Mouse (Mus musculus): ENCODE data around the gene Hacl1.
A peak's percentile ranks its signal among the peaks of the same experiment; 100 is the strongest.

Hacl1 gene

DNA sequence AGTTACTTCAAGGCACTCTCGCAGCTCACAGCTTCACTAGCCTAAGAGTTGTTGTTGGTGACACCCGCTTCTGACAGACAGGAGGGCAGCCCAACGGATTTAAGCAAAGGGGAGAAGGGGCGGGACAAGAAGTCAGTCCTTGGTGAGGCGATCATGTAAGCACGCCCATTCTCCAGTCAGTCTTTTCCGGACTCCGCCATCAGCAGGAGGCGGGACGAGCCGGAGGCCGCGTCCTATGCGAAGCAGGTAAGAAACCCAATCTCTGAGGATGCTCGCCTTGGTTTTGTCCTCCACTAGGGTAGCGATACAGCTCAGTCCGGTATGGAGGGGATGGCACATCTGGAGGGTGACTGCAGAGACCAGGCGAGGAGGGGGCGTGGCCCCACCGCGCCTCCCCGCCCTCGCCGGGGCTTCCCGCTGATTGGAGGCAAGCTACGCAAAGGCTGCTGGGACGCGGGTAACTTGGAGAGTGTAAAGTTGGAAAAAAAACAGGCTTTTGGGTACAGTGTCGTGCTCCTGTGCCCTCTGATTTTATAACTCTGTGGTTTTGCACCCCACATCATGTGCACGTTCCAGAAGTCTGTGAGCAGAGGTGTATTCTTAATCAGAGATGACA, at the start of gene Hacl1, which contains the start of gene Btd:
TSS of gene Hacl1 (minus strand) at position 397 of the 616 bp plus-strand sequence.
TSS of gene Btd (plus strand) at position 139 of the 616 bp plus-strand sequence.
- DNase-seq (ENCODE audit: low spot score in 2 of 2): peak; percentile 90 to 94

DNA sequence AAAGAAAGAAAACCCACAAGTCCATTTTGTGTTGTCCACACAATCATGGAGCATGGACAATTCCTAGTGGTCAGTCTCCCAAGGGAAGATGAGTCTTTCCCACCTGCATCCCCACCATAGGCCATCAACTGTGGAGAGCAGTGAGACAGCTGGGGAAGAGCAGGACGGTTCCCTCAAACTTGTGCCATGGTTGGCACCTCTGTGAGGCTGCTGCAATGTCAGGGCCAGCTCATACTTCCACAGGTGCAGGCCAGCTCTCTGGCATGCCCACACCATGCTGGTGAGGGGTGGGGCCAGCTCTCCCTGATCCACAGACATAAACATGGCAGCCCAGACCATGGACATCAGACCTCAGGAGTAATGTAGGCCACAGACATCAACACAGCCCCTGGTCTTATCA, 45.1 kb upstream of the Hacl1 start:
- DNase-seq (ENCODE audit: low spot score in 2 of 2): no peak

DNA sequence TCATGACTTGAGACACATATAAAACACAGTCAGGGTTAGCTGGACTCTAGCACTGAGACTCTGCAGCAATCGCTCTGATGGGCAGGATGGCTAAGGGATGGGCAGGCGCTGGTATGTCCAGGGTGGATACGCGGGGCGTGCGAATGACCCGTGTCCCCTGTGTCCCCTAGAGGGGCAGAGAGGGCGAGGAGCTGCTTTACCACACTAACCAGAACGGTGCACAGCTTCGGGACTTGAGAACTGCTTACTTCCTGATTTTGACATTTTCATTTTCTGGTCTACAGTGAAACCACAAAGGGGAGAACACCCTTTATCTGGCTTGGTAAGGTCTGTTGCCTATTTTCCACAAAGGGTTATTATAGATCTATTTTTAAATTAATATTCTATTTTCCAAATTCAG, 44.6 kb upstream of the Hacl1 start:
- peak in 1 of 2 experiments; percentile 23 for DNase-seq (ENCODE audit: low spot score in 2 of 2)

DNA sequence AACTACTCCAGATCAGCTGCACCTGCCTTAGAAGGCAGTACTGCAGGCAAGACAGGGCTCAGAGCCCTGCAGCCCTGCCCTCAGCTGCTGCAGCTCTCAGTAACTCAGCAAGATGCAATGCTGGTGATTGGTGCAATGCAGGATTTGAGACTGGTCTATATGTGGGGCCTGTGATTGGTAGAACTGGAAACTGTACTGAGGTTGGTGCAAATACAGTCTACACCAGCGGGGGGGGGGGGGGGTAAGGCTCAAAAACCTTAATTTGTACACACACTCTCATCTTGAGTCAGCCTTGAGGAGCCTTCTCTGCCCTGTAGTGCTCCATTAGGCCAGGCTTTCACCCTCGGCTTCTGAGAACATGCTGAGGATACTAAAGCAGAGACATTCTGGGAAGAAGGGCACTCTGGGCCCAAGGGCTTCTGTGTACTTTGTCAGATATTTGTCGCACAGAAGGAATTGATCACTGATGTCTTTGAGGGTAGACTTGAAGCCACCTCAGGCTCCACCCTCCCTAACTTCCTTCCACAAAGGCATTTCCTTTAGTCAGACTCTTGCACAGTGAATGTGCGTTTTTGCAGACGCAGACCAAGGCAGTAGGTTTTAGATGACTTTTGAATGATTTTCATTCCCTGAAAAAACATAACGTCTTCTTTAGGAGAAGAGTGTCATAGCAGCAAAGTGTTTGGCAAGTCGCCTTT, 43.4 kb upstream of the Hacl1 start:
- DNase-seq (ENCODE audit: low spot score in 2 of 2): peak in 1 of 2 experiments; percentile 11

DNA sequence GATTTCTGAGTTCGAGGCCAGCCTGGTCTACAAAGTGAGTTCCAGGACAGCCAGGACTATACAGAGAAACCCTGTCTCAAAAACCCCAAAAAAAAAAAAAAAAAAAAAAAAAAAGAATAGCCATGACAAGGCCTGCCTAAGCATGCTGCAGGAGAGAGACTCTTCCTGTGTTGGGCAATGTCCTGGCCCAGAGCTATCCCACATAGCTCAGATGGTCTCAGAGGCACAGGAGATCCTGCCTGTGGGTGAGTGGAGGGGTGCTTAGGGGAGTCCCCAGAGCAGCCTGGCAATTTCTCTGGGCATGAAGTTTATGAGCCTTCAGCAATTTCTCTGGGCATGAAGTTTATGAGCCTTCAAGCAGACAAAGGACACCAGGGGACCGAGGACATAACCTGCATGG, 42.5 kb upstream of the Hacl1 start:
- peak in 1 of 2 experiments; percentile 10 for DNase-seq (ENCODE audit: low spot score in 2 of 2)

DNA sequence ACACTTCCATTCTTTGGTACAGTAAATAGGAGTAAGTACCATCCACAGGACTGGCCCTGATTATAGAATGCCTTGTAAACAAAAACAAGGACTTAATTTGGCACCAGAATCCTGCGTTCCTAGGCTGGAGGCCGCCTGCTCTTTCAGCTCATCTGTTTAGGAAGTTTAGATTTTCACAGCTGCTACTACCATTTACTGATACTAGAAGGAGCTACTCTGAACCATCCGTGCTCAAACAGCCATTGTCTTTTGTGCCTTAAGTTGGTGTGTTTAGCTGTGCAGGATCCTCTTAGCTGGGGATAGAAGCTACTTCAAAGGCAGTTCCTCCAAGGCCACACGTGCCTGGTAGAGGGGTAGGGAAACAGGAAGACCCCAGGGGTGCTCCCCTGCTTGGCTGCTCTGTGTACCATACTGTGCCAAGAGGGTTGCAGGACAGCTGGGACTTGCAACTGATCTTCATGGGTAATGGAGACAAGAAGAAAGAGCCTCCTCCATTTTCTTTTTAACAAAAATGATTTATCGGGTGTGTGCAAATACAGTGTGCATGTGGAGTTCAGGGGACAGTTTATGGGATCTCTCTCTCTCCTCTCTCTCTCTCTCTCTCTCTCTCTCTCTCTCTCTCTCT, 41.0 kb upstream of the Hacl1 start:
- DNase-seq (ENCODE audit: low spot score in 2 of 2): peak in 1 of 2 experiments; percentile 23

DNA sequence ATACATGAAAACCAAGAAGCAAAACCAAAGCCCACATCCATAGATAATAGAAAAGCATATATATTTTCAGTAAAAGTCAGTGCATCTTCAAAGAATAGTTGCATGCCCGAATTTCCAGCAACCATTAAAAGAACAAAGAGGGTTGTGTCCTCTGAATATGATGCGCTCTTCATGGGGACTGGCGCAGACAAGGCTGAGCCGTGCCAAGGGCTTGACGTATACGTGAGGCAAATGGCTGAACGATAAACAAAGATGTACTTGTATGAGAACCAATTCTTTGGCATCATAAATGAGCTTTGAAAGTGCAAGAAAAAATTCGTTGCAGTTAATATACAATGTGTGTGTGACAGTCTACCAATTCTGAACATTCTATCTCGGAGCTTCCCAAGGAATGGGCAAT, 40.2 kb upstream of the Hacl1 start:
- peak in 1 of 2 experiments; percentile 27 for DNase-seq (ENCODE audit: low spot score in 2 of 2)

DNA sequence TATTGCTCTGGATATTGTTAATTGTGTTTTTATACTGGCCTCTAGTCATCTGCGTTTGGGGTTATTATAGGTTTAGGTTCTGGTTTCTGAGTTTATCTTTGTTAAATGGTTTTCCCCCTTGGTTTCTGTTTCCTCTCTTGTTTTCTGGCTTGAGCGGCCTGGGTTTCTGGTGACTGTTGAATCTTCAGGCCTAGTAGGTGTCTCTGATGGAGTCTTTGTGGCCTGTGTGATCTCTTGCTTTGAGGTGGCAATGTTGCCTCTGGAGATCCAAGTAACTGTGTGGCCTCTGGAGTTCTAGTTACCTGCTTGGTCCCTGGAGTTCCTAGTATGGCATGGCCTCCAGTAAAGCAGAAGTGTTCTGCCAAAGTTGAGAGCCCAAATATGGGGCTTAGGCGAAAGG, 39.6 kb upstream of the Hacl1 start:
- peak in 1 of 2 experiments; percentile 15 for DNase-seq (ENCODE audit: low spot score in 2 of 2)

DNA sequence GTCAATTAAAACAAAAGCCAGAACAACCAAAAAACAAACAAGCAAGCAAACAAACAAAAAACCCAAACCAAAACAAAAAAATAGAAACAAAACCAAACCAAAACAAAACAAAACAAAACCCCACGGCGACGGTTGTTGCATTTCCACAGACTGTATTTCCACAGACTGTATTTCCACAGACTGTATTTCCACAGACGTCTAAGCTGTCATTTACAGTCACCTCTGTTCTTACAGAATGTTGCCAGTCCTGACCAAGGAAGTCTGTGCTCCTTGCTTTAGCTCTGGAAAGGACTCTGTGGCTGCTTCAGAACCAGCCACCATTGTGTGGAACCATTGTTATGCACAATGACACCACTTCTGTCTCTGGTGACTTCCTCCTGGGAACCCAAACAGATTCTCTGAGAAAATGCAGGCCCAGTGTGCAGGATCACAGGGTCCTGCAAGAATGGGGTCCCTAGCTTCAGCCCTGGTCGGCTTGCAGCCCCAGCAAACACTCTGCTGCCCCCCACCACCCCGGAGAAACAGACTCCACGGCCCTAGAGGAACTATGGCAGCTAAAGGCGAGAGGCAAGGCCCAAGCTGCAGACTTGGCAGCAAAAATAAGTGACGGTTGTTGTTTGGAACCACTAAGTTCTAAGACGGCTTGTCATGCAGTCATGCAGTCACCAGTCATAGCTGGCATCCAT, 30.7 kb upstream of the Hacl1 start:
- DNase-seq (ENCODE audit: low spot score in 2 of 2): peak; percentile 12 to 16

DNA sequence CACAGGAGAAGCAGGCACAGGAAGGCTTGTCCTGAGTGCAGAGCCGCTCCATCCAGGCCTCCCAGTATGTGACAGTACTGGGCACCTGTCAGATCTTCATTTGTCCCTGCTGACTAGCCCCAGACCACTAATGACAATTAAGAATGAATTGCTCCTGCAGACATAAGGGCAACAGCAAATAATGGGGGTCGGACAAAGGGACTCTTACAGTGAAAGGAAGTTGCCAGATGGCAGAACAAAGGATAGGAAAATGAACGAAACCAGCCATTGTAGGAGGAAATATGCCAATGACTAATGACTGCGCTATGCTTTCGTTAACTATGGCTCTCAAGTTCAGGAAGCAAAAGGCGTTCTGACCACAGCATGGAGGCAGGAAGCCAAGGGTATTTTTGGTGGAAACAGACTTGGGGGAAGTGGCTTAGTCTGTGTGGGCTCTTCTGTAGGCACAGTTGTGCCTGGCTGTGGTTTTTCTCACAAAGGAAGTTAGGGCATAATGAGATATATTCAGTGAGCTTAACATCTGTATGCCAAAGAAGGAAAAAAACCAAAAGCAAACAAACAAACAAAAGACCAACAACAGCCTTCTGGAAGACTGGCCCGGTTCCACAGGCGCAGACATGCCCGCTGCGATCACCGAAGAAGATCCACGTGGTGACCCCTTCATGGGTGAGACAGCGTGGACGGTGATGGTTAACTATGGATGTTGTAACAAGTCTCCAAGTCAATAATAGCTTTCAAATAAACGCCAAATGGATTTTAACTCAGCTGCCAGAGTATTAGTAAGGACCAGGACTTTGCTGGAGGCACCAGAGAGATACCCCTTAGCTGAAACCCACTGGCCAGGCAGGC, 28.8 kb upstream of the Hacl1 start:
- peak in 1 of 2 experiments; percentile 70 for DNase-seq (ENCODE audit: low spot score in 2 of 2)

DNA sequence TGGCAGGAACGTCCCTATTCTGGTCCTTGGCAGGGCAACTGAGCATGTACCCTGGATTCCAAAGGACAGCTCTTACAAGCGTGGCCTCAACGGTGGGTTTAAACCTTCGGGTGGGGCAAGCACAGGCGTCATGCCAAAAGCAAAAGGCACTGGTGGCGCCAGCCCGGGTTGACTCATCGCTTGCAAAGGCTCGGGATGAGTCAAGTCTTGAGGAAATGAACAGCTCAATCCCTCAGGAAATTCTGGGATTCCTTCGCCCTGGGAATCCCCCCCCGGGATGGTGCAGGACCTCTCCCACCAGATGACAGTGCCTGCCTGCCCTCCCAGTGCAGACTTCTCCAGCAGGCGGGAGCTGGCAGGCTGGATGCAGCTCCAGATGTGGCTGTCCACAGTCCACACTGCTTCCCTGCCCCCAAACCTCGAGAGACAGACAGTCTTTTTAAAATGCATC, 28.1 kb upstream of the Hacl1 start:
- peak; percentile 69 to 71 for DNase-seq (ENCODE audit: low spot score in 2 of 2)

DNA sequence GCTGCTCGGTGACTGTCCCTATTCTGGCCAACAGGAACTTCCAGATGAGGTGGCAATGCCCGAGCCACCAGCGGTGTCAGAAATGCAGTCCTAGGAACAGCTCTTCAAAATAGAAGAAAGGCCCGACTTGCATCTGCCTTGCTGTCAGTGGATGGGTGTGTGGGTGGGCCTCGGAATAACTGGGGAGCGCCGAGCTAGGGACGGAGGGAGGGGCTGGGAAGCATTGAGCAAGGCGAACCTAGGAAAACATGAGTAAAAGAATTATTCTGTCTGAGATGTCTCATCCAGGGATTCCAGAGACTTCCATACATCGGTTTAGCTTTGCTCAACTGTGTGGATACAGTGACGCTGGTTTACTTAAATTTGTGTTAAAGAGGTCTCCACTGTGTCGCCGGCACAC, 27.2 kb upstream of the Hacl1 start:
- peak; percentile 71 to 76 for DNase-seq (ENCODE audit: low spot score in 2 of 2)

DNA sequence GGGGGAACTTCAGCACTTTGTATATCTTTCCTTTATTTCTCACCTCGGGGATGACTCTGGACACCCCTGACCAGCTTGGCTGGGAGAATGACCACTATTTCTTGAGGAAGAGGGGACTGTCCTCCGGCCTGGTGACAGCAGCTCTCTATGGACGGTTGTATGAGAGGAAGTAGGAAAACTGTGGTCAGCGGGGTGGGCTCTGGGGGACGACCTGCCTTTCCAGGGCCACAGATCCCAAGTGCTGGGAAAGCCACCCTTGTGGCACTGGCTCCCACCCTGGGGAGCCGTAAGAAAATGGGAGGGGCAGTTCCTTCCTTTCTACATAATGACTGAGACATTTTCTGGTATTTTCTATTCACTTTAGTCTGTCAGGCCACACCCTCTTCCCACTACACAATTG, 26.7 kb upstream of the Hacl1 start:
- DNase-seq (ENCODE audit: low spot score in 2 of 2): no peak

DNA sequence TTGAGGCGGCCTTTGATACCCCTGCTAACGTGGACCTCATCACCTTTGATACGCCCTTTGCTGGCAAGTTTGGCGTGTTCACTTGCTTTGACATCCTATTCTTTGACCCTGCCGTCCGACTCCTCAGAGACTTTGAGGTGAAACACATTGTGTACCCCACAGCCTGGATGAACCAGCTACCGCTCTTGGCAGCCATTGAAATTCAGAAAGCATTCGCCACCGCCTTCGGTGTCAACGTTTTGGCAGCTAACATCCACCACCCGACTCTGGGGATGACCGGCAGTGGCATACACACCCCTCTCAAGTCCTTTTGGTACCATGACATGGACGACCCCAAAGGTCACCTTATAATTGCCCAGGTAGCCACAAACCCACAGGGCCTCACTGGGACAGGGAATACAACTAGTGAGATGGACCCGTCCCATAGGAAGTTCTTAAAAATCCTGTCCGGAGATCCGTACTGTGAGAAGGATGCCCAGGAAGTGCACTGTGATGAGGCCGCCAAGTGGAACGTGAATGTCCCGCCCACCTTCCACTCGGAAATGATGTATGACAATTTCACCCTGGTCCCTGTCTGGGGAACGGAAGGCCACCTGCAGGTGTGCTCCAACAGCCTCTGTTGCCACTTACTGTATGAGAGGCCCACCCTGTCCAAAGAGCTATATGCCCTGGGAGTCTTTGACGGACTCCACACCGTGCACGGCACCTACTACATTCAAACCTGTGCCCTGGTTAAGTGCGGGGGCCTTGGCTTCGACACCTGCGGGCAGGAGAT, 26.0 kb upstream of the Hacl1 start:
- DNase-seq (ENCODE audit: low spot score in 2 of 2): peak in 1 of 2 experiments; percentile 28

DNA sequence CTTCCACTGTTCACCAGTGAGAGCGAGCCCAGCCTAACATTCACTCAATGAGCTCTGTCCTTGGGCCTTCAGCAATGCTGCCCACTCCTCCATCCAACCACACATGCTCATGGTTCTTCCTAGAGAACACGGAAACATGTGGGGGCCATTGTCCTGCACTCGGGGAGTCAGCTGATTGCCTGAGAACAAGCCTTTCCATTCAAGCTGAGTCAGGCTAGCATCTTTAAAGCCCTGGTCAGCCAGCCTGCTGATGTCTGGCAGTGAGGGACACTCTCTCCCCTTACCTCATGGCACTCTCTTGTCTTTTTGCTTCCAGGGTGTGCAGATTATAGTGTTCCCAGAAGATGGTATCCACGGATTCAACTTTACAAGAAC, 24.5 kb upstream of the Hacl1 start:
- DNase-seq (ENCODE audit: low spot score in 2 of 2): no peak

DNA sequence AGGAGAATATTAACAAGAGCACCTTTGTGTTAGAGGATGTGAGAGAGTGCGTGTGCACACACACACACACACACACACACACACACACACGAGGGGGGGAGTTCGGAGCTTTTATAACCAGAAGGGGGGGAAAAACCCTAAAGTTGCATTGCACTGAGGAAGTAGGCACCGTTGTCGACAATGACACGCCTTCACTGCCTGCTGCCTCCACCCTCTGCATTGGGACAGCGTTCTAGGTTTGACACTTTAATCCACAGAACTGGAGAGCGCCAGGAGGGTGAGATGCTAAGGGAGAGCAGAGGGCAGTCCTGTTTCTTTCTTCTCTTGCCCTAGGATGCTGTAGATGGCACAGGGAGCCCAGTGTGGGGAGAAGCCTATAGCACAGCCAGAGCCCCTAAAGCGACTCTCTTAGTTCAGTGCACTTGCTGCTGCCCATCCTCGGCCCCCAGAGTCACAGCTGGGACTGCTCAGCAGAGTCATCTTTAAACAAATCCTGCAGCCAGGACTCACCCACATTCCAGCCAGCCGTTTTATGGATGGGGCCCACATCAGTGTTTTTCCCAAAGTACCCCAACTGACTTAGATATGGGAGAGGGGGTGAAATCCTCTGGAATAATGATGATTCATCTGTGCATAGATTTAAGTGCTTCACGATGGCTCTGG, 23.9 kb upstream of the Hacl1 start:
- DNase-seq (ENCODE audit: low spot score in 2 of 2): peak in 1 of 2 experiments; percentile 35

DNA sequence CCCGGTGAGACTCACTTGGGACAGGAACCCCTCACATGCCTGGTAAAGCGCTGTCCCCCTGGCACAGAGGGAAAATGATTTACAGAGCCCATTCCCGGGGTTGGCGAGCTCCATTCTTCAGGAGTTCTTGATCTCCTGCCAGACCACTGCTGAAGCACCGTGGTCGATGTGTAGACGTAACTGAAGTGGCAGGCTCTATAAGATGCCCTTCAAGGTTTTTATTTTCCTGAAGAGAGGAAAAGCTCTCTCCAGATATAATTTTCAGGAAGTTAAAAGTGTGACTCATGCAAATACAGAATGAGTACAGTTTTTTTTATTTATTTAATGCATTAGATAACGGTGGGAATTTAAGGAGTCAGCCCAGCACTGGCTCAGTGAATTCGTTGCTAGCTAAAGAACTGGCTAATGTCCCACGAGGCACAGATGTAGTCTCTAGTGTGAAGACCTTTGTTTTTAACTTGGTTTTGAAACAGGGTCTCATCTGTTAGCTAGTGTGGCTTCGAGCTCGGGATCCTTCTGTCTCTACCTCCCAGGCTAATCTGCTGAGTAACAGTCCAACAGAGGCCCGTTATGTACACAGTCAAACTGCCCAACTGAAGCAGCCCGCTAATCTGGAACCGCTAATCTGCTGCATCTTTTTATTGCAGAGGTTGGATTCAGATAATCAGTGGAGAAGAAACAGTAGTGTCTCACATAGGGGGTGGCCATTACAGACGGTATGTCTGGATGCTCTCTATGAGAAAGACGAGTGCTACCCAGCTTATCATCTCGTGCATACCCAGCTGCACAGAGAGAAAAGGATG, 23.2 kb upstream of the Hacl1 start:
- DNase-seq (ENCODE audit: low spot score in 2 of 2): peak; percentile 48 to 66

DNA sequence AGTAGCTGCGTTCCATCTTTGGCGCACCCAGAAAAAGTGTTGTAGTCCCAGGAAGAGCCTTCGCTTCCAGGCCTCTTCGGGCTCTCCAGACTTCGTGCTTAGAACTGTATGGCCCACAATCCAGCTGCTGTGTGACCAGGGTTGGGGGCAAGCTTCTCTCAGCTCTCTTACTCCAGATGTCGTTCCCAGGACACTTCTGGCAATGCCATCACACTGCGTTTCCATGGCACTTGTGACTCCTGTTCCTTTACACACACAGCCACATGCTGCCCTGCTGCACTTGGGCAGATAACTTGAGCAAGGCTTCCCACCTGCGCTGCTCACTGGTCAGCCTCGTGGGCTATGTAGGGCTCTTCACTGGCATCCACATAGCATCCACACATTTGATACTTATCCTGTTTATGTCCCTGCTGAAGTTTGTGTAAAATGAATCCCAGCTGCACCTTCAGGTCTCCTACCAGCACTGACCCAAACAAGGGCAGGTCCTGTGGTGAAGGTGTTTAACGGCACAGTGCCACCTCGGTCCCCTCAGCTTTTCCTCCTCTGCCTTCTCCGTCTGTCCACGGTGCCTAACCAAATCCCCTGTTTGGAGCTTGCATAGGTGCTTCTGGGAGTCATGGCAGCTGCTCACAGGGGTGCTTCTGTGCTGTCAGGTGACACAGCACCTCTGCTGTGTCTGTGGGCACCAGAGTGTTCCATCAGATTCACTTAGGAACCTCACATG, 22.5 kb upstream of the Hacl1 start:
- DNase-seq (ENCODE audit: low spot score in 2 of 2): peak in 1 of 2 experiments; percentile 19

Measured in right cerebral cortex, postnatal 10 days (tissue).